Mouse (Mus musculus) leukemia stem cell, adult 10-12 weeks (primary cell): Measurements from ENCODE around the gene Myo9a. TPM values are rescaled to one million over a fixed set of nuclear protein-coding genes. Genes with fewer than 3 reads are reported as not detected.

Source experiments
- polyA plus RNA-seq: library from polyadenylated mRNA; stranded (reverse); fragments of >175 nt; gene quantifications from 2 replicates; pipeline ENCODE4 v1.2.3, GENCODE M21; 2012; ENCODE audit warnings: low replicate concordance

Myo9a gene
- polyA plus RNA-seq: 2.0 and 2.1 TPM in 2 replicates

GRCm38 (mm10) chr9:59750267-59751065 is at the start of gene Myo9a, which contains the start of gene Senp8:
TSS of gene Myo9a (plus strand) at chr9:59750896.
TSS of gene Senp8 (minus strand) at chr9:59750710.

GRCm38 (mm10) chr9:59960559-59960958 is 209.9 kb downstream of the Myo9a start, which contains the start of gene Nr2e3:
TSS of gene Nr2e3 (minus strand) at chr9:59960659.

Other genes with a start within 250 kb of the Myo9a start
- gene Hexa, start 211.4 kb upstream of the Myo9a start, polyA plus RNA-seq: 26.6 and 30.9 TPM in 2 replicates
- 0.64 TPM in 1 of 2 replicates, not detected in the other for gene Tmem202, start 211.0 kb upstream of the Myo9a start, polyA plus RNA-seq
- gene Celf6, start 173.0 kb upstream of the Myo9a start, polyA plus RNA-seq: 0.12 TPM in 1 of 2 replicates, not detected in the other
- 9.5 and 12.6 TPM in 2 replicates for gene Parp6, start 133.6 kb upstream of the Myo9a start, polyA plus RNA-seq
- gene Pkm, start 94.5 kb upstream of the Myo9a start, polyA plus RNA-seq: 65.5 and 110 TPM in 2 replicates
- gene Gramd2, start 70.8 kb upstream of the Myo9a start, polyA plus RNA-seq: 0.16 TPM in 1 of 2 replicates, not detected in the other
- gene Senp8, start 186 bp upstream of the Myo9a start, polyA plus RNA-seq: 0.36 TPM in 1 of 2 replicates, not detected in the other
- not detected in 2 replicates for gene Nr2e3, start 209.8 kb downstream of the Myo9a start, polyA plus RNA-seq